In the genomic region with DNA sequence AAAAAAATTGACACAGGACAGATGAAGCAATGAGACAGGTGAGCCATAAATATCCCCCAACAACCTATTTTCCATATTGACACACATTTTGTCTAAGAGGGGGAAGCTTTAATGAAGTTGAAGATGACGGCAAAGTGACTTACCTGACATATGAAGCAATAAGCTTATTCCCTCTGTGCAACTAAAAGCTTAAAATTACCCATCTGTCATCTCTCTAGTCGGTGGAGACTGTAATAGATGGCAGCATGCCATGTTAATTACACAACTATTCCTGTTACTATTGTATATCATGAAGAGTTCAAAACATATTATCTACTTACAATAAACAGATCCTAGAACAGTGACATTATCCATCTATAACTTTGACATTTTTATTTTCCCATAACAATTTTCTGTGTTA, we compare ENCODE assay signal across 18 mouse cellular contexts.
"Had no signal": no experiment of that assay in that cellular context is flagged by ENCODE, and none has a peak within 500 bp of the region (broad histone marks: within the 10 kb centered on the region; RNA-seq: fewer than 3 reads in every experiment).

No protein-coding gene starts in this region.

- H3K27me3 ChIP-seq: limb, embryonic 12.5 days; limb, embryonic 15.5 days; lung, embryonic 15.5 days; midbrain, embryonic 15.5 days had no signal

- ATAC-seq: liver, postnatal 0 days; midbrain, embryonic 15.5 days had no signal

- H3K4me3 ChIP-seq: limb, embryonic 12.5 days; limb, embryonic 15.5 days; lung, embryonic 15.5 days; midbrain, embryonic 15.5 days; myocyte had no signal

- H3K9ac ChIP-seq: limb, embryonic 12.5 days; limb, embryonic 15.5 days; liver, embryonic 14.5 days; liver, postnatal 0 days; lung, embryonic 15.5 days; midbrain, embryonic 15.5 days had no signal

- H3K36me3 ChIP-seq: limb, embryonic 12.5 days; limb, embryonic 15.5 days; lung, embryonic 15.5 days; midbrain, embryonic 15.5 days had no signal

- H3K4me2 ChIP-seq: limb, embryonic 12.5 days; limb, embryonic 15.5 days; liver, embryonic 11.5 days; lung, embryonic 15.5 days; midbrain, embryonic 11.5 days; midbrain, embryonic 15.5 days had no signal

- DNase-seq: kidney, adult 18-20 months; kidney, adult 9 months; kidney, postnatal 14 days; kidney, postnatal 4 days; left cerebral cortex, postnatal 4 days; liver, postnatal 0 days; lung, postnatal 10 days; lung, postnatal 36 days; thymus, adult 18-20 months; thymus, postnatal 36 days had no signal

- H3K4me1 ChIP-seq: limb, embryonic 12.5 days; limb, embryonic 15.5 days; lung, embryonic 15.5 days; midbrain, embryonic 15.5 days had no signal

- H3K27ac ChIP-seq: limb, embryonic 12.5 days; limb, embryonic 15.5 days; liver, embryonic 14.5 days; lung, embryonic 15.5 days; midbrain, embryonic 15.5 days had no signal

- H3K9me3 ChIP-seq: limb, embryonic 12.5 days; limb, embryonic 15.5 days; lung, embryonic 15.5 days; midbrain, embryonic 15.5 days had no signal
